Mouse (Mus musculus) liver, adult (tissue): Measurements from ENCODE around the gene Opn4.

Source experiments
- GATA4 ChIP-seq: IDR thresholded peaks from 2 replicates; pipeline ENCODE4 v1.6.1; 2014; ENCODE audit warnings: mild to moderate bottlenecking, low read length; ENCODE audit not compliant: insufficient replicate concordance

Opn4 gene

GRCm38 (mm10) chr14:34552226-34552625, 47.7 kb downstream of the Opn4 start:
- TF ChIP-seq GATA4: no peak

- no peak for TF ChIP-seq GATA4
Measured at GRCm38 (mm10) chr14:34549004-34549671, 50.8 kb downstream of the Opn4 start.

GRCm38 (mm10) chr14:34548391-34549001, 51.4 kb downstream of the Opn4 start:
- TF ChIP-seq GATA4: no peak

- TF ChIP-seq GATA4: no peak
Measured at GRCm38 (mm10) chr14:34544545-34544944, 55.4 kb downstream of the Opn4 start.

GRCm38 (mm10) chr14:34544001-34544400, 55.9 kb downstream of the Opn4 start:
- TF ChIP-seq GATA4: no peak

GRCm38 (mm10) chr14:34543596-34543995, 56.3 kb downstream of the Opn4 start:
- no peak for TF ChIP-seq GATA4

- TF ChIP-seq GATA4: no peak
Measured at GRCm38 (mm10) chr14:34541896-34542295, 58.0 kb downstream of the Opn4 start.

- TF ChIP-seq GATA4: no peak
Measured at GRCm38 (mm10) chr14:34540685-34541162, 59.2 kb downstream of the Opn4 start.
